Mouse (Mus musculus): ENCODE data around the gene Prkch.

DNA sequence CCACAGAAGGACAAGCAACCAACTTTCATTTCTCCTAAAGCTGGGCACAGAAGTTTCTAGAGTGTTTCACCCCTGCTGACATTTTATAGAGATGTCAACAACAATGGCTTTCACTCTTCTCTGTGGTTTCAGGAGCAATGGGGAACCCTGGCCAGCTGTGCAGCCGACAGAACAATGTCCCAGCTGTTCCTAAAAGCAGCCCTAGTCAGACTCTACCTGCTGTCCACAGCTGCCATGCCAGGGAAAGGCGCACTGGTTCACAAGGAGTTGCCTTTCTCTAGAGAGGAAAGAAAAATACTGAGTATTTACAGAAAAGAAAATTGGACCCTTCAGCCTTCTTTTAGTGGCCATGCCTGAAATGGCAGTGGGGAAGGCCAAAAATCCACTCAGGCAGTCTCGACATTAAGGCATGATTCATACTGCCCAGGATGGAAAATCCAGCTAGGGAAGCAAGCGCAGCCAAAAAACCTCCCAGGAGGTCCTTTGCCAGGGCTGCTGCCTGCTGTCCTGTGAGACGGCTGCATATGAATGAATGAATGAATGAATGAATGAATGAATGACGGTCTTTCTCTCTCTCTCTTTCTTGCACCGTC lies 190.3 kb downstream of the Prkch start:
- TF ChIP-seq CTCF (IDR thresholded peaks at IDR 0.05; ENCODE audit: control insufficient read depth, insufficient read depth, insufficient read length) (no peak), MYOG (IDR thresholded peaks at IDR 0.05; ENCODE audit: control insufficient read depth, extremely low read depth, insufficient read length) (no peak)
